Mouse (Mus musculus): Measurements from ENCODE around the gene Rpgrip1l. TPM values are rescaled to one million over a fixed set of nuclear protein-coding genes. Genes with fewer than 3 reads are reported as not detected.

Gene Rpgrip1l
- total and polyA plus RNA-seq, 2 experiments from 2014 or later: 3.6 to 4.7 TPM

DNA sequence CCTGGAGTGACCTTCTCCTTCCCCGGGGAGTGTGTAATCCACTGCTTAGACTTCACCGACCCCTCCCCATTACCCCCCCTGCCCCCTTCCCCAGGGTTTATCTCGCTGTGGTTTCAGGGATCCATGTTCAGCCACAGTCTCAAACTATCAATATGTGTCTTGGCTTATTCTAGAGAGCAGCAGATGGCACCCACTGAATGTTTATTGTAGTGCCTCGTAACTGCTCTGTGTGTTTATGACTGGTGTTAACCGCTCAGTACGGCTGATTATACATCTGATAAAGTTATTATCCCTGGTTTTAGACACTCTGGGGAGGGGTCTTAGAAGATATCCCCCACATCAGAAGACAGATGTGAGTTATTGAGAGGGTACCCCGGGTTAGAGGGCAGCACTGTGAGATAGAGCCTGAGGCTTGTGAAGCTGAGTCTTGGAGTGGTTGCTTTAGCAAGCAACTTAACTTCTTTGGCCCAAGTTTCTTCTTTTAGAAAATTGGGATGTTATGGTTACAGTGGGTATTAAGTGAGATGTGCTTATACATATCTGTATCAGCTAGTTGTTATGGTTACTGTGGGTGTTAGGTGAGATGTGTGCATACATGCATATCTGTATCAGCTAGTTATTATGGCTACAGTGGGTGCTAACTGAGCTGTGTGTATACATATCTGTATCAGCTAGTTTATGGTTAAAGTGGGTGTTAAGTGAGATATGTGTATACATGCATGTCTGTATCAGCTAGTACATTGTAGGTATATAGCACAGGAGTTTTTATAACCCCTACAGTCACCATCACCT, 6.1 kb upstream of the Rpgrip1l start:
- Histone ChIP-seq H3K27me3 (ENCODE audit: control insufficient read depth, insufficient read depth, low read length) (no peaks in the 10 kb centered on the region), H3K4me3 (ENCODE audit: low read depth, low read length) (no peak overlapping the region), H3K4me1 (ENCODE audit: control insufficient read depth, insufficient read depth) (peaks cover 12% of the 10 kb centered on the region; the same call in 1 of the 2 replicates), H3K36me3 (replicated peaks; ENCODE audit: control insufficient read depth, insufficient read depth, low read length) (no peaks in the 10 kb centered on the region; the same call in 1 of the 2 replicates), H3K9ac (replicated peaks; ENCODE audit: low read depth, low read length) (no peak overlapping the region), H3K27ac (ENCODE audit: low read depth) (no peak overlapping the region), H3K4me2 (ENCODE audit: low read depth, low read length) (no peak overlapping the region), H3K9me3 (replicated peaks; ENCODE audit: control insufficient read depth, low read length) (no peaks in the 10 kb centered on the region)
- ATAC-seq (ENCODE audit: insufficient read depth, low read depth) (no peak), DNase-seq (ENCODE audit: low spot score) (no peak)
- TF ChIP-seq EP300 (IDR thresholded peaks at IDR 0.05; ENCODE audit: low read depth) (no peak), CTCF (IDR thresholded peaks at IDR 0.05; ENCODE audit: low read depth) (no peak)
- WGBS: 85% methylated on average over 7 of the region's 7 CpGs

DNA sequence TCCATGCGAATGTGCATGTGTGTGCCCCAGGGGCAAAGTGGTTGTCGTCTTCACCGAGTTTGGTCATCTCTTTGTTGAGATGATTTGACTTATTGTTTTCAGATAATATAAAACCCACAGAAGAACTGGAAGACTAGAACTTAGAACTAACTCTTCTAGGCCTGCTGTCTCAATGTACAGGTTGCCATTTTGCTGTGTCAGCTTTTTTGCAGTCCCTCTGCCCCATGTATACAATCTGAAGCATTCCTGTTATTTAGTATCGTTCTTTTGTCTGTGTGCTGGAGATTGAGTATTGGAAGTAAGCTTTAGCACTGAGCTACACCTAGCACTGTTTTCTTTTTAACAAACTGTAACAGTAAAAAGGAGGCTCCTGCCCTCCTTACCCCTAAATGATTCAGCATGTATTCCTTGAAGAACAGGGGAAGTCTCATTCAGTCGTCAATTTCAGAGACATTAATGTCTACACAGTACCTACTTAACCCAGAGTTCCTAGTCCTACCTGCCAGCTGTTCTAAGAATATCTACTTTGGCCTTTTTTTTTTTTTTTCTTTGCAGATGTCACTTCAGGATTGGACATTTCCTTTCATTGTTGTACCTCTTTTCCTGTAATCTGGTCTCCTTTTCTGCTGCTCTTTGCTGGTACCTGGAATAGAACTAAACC, 4.6 kb upstream of the Rpgrip1l start:
- 89% methylated on average over 5 of the region's 5 CpGs for WGBS
- TF ChIP-seq EP300 (IDR thresholded peaks at IDR 0.05; ENCODE audit: low read depth) (no peak), CTCF (IDR thresholded peaks at IDR 0.05; ENCODE audit: low read depth) (no peak)
- no peak for DNase-seq (ENCODE audit: low spot score)

DNA sequence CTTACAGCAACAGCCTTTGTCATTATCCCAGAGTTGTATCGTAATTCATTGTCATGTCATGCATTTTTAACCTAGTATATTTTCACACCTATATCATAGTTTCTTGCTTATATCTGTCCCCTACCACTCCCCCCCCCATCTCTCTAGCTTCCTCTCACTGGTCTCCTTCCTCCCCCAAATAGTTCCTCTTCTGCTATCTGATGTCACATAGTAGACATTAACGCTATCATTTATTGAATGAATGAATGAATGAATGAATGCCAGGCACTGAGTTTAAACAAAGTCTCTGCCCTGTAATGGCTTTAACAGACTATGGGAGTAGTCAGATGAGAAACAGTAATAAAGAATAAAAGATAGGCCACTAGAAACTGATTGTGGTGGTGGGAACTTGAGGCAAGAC, 720 bp downstream of the Rpgrip1l start:
- DNase-seq (ENCODE audit: low spot score) (no peak), ATAC-seq (ENCODE audit: insufficient read depth, low read depth) (no peak)
- H3K9me3 ChIP-seq (replicated peaks; ENCODE audit: control insufficient read depth, low read length): no peaks in the 10 kb centered on the region
- peak overlapping the region; percentile 78 for H3K4me3 ChIP-seq (ENCODE audit: low read depth, low read length)
- peak overlapping the region; percentile 61; the same call in 1 of the 2 replicates for H3K9ac ChIP-seq (replicated peaks; ENCODE audit: low read depth, low read length)
- H3K4me2 ChIP-seq (ENCODE audit: low read depth, low read length): peak overlapping the region; percentile 75
- no peaks in the 10 kb centered on the region for H3K27me3 ChIP-seq (ENCODE audit: control insufficient read depth, insufficient read depth, low read length)
- WGBS: 70% methylated on average over 2 of the region's 2 CpGs
- no peak overlapping the region for H3K27ac ChIP-seq (ENCODE audit: low read depth)
- peaks cover under 1% of the 10 kb centered on the region for H3K36me3 ChIP-seq (replicated peaks; ENCODE audit: control insufficient read depth, insufficient read depth, low read length)
- TF ChIP-seq EP300 (IDR thresholded peaks at IDR 0.05; ENCODE audit: low read depth): no peak
- TF ChIP-seq CTCF (IDR thresholded peaks at IDR 0.05; ENCODE audit: low read depth): no peak
- H3K4me1 ChIP-seq (ENCODE audit: control insufficient read depth, insufficient read depth): peaks cover 14% of the 10 kb centered on the region

More for the DNA sequence above, 4.6 kb upstream of the Rpgrip1l start:
- H3K36me3 ChIP-seq (replicated peaks; ENCODE audit: control insufficient read depth, insufficient read depth, low read length): no peaks in the 10 kb centered on the region; the same call in 1 of the 2 replicates
- H3K4me2 ChIP-seq (ENCODE audit: low read depth, low read length): no peak overlapping the region
- peaks cover 9% of the 10 kb centered on the region for H3K4me1 ChIP-seq (ENCODE audit: control insufficient read depth, insufficient read depth)
- H3K4me3 ChIP-seq (ENCODE audit: low read depth, low read length): no peak overlapping the region
- H3K9ac ChIP-seq (replicated peaks; ENCODE audit: low read depth, low read length): no peak overlapping the region
- no peaks in the 10 kb centered on the region for H3K9me3 ChIP-seq (replicated peaks; ENCODE audit: control insufficient read depth, low read length)
- no peak for ATAC-seq (ENCODE audit: insufficient read depth, low read depth)
- H3K27ac ChIP-seq (ENCODE audit: low read depth): no peak overlapping the region
- H3K27me3 ChIP-seq (ENCODE audit: control insufficient read depth, insufficient read depth, low read length): no peaks in the 10 kb centered on the region

DNA sequence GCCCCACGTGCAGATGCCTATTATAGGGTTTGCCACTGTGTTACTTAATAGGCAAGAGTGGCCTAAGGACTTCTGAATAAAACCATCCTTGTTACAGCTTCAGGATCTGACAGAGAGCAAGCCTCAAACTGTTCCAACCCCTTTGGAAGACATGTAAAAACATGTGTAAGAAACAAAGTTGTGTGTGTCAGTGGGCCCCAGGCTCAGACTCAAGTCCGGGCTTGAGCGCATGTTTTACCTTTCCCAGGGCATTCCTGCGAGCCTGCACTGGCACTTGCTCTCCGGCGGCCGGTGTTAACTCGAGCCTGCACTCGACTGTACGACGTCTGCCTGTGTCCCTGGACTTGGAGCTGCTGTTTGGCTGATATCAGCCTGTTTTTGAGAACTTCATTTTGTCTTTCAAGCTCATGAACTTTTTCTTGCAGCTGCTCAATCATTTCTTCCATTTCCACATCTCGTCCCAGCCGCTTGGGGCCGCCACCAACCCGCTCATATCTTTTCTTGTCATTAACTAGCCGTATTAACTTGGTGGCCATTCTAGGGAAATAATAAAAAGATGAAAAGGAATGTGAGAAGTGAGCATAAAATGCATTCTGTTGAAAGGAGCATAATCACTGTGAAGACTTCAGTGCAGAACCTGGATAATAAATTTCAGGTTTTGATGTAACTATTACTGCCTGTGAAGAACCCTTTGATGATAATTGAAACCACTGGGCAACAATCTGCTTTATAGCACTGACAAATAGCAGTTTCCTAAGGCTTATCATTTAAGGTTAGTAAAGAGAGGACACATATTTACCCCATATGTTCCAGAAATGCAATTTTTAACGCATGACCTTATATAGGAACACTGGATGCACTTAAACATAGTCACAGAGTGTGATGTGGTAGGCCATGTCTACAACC, 8.3 kb downstream of the Rpgrip1l start:
- TF ChIP-seq EP300 (IDR thresholded peaks at IDR 0.05; ENCODE audit: low read depth): no peak
- TF ChIP-seq CTCF (IDR thresholded peaks at IDR 0.05; ENCODE audit: low read depth): peak; percentile 21
- H3K9me3 ChIP-seq (replicated peaks; ENCODE audit: control insufficient read depth, low read length): no peaks in the 10 kb centered on the region

DNA sequence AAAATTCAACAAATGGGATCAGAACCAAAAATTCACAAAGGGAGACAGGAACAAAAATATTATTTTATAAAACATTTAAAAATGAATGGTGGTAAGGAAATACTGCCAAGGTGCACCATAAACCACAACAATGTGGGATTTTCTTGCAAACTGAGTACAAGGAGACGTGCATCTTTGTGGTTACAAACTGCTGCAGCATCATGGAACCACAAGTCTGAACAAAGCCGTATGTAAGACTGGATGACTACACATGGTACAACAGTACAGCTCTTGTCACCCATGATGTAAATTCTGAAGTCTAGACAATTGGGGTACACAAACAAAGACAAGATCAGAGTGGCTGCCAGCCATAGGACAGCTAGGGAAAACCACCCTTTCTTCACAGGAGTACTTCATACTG, 14.4 kb downstream of the Rpgrip1l start:
- H3K9ac ChIP-seq (replicated peaks; ENCODE audit: low read depth, low read length): no peak overlapping the region
- no peak overlapping the region for H3K4me2 ChIP-seq (ENCODE audit: low read depth, low read length)
- DNase-seq (ENCODE audit: low spot score) (no peak), ATAC-seq (ENCODE audit: insufficient read depth, low read depth) (no peak)
- H3K4me1 ChIP-seq (ENCODE audit: control insufficient read depth, insufficient read depth): no peaks in the 10 kb centered on the region
- no peaks in the 10 kb centered on the region for H3K9me3 ChIP-seq (replicated peaks; ENCODE audit: control insufficient read depth, low read length)
- TF ChIP-seq CTCF (IDR thresholded peaks at IDR 0.05; ENCODE audit: low read depth): no peak
- TF ChIP-seq EP300 (IDR thresholded peaks at IDR 0.05; ENCODE audit: low read depth): no peak
- no peaks in the 10 kb centered on the region for H3K27me3 ChIP-seq (ENCODE audit: control insufficient read depth, insufficient read depth, low read length)
- H3K27ac ChIP-seq (ENCODE audit: low read depth): no peak overlapping the region
- 0 out of 2 replicates have a peak, but pooled peaks cover 22% of the 10 kb centered on the region for H3K36me3 ChIP-seq (replicated peaks; ENCODE audit: control insufficient read depth, insufficient read depth, low read length)
- 91% methylated on average over 2 of the region's 2 CpGs for WGBS
- no peak overlapping the region for H3K4me3 ChIP-seq (ENCODE audit: low read depth, low read length)

More for the DNA sequence above, 8.3 kb downstream of the Rpgrip1l start:
- 67% methylated on average over 17 of the region's 17 CpGs for WGBS
- no peaks in the 10 kb centered on the region for H3K4me1 ChIP-seq (ENCODE audit: control insufficient read depth, insufficient read depth)
- H3K4me3 ChIP-seq (ENCODE audit: low read depth, low read length): no peak overlapping the region
- H3K4me2 ChIP-seq (ENCODE audit: low read depth, low read length): no peak overlapping the region
- H3K27me3 ChIP-seq (ENCODE audit: control insufficient read depth, insufficient read depth, low read length): no peaks in the 10 kb centered on the region
- no peak overlapping the region for H3K27ac ChIP-seq (ENCODE audit: low read depth)
- no peak for DNase-seq (ENCODE audit: low spot score)
- no peak for ATAC-seq (ENCODE audit: insufficient read depth, low read depth)
- H3K36me3 ChIP-seq (replicated peaks; ENCODE audit: control insufficient read depth, insufficient read depth, low read length): peaks cover 25% of the 10 kb centered on the region; the same call in 1 of the 2 replicates
- no peak overlapping the region for H3K9ac ChIP-seq (replicated peaks; ENCODE audit: low read depth, low read length)
